Mouse (Mus musculus): ENCODE results near the gene Plpp3. TPM values are rescaled to one million over a fixed set of nuclear protein-coding genes. Genes with fewer than 3 reads are reported as not detected.

Plpp3 gene
- polyA plus RNA-seq, 1 experiment from 2014 or later: 91.7 TPM

GRCm38 (mm10) chr4:105276062-105276795, 119.1 kb downstream of the Plpp3 start:
- 36% methylated on average over 14 of the region's 14 CpGs for WGBS
- Histone ChIP-seq H3K9ac (no peak overlapping the region), H3K4me3 (no peak overlapping the region), H3K36me3 (no peaks in the 10 kb centered on the region), H3K9me3 (replicated peaks) (no peaks in the 10 kb centered on the region), H3K27me3 (no peaks in the 10 kb centered on the region), H3K4me2 (replicated peaks) (no peak overlapping the region), H3K4me1 (peaks cover 14% of the 10 kb centered on the region), H3K27ac (no peak overlapping the region)
- no peak for ATAC-seq (ENCODE audit: low FRiP score)

- no peak for ATAC-seq (ENCODE audit: low FRiP score)
- H3K9ac ChIP-seq: no peak overlapping the region
- WGBS: 66% methylated on average over 9 of the region's 9 CpGs
These were observed 121.0 kb downstream of the Plpp3 start for GRCm38 (mm10) chr4:105278161-105278560.

GRCm38 (mm10) chr4:105278571-105279410, 121.6 kb downstream of the Plpp3 start:
- H3K4me2 ChIP-seq (replicated peaks): no peak overlapping the region
- no peaks in the 10 kb centered on the region for H3K36me3 ChIP-seq
- H3K27ac ChIP-seq: no peak overlapping the region
- peaks cover 30% of the 10 kb centered on the region for H3K4me1 ChIP-seq
- no peak overlapping the region for H3K9ac ChIP-seq
- no peak for ATAC-seq (ENCODE audit: low FRiP score)
- no peaks in the 10 kb centered on the region for H3K9me3 ChIP-seq (replicated peaks)
- no peak overlapping the region for H3K4me3 ChIP-seq
- WGBS: 89% methylated on average over 15 of the region's 15 CpGs
- no peaks in the 10 kb centered on the region for H3K27me3 ChIP-seq

More at GRCm38 (mm10) chr4:105278161-105278560, 121.0 kb downstream of the Plpp3 start:
- no peaks in the 10 kb centered on the region for H3K36me3 ChIP-seq
- H3K4me2 ChIP-seq (replicated peaks): no peak overlapping the region
- H3K27me3 ChIP-seq: no peaks in the 10 kb centered on the region
- no peaks in the 10 kb centered on the region for H3K9me3 ChIP-seq (replicated peaks)
- no peak overlapping the region for H3K4me3 ChIP-seq
- H3K27ac ChIP-seq: no peak overlapping the region
- peaks cover 29% of the 10 kb centered on the region for H3K4me1 ChIP-seq

DNA sequence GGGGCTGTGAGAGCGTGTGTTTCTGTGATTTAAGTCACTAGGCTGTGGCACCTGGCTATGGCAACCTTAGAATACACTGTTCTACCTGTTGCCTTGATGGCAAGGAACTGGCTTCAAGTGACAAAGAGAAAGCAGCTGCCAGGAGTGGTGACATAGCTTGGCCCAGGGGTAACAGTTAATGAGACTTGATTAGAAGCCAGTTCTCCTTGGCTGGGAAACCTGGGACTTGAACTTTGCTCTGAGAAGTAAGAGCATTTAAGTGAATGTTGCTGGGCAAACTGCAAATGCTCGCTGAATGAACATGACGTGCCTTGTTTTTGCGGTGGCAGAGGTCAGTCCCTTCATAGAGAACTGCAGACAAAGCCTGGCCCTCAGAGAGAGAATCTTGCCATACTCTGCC, 122.7 kb downstream of the Plpp3 start:
- no peak overlapping the region for H3K4me2 ChIP-seq (replicated peaks)
- no peak overlapping the region for H3K4me3 ChIP-seq
- H3K4me1 ChIP-seq: peaks cover 30% of the 10 kb centered on the region
- H3K36me3 ChIP-seq: no peaks in the 10 kb centered on the region
- H3K9ac ChIP-seq: no peak overlapping the region
- H3K9me3 ChIP-seq (replicated peaks): no peaks in the 10 kb centered on the region
- WGBS: 65% methylated on average over 4 of the region's 4 CpGs
- H3K27ac ChIP-seq: no peak overlapping the region
- H3K27me3 ChIP-seq: no peaks in the 10 kb centered on the region
- no peak for ATAC-seq (ENCODE audit: low FRiP score)

DNA sequence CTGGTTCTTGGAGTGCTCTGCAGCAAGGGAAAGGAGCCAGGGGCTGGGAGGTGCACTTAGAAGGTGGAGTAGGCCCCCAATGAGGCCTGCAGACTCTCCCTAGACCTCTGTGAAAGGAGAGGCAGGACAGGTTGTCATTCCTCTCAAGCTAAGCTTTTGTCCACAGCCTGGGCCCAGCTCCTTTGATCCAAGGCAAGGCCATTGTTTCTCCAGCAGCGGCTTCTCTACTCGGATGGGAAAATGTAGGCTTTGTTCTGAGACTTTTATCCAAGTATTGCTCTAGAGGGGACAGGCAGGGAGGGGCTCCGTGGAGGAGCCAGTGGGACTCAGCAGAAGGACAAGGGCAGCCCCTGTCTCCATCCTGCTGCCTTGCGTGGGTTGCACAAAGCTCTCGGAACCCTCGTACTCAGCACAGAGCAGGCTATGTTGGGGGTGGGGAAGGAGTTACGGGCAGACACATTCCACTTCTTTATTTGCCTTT, 124.6 kb downstream of the Plpp3 start:
- Histone ChIP-seq H3K4me1 (peaks cover 20% of the 10 kb centered on the region), H3K4me3 (no peak overlapping the region)
- WGBS: 12% methylated on average over 7 of the region's 7 CpGs

More for the DNA sequence above, 124.6 kb downstream of the Plpp3 start:
- H3K4me2 ChIP-seq (replicated peaks): no peak overlapping the region
- H3K36me3 ChIP-seq: no peaks in the 10 kb centered on the region
- no peaks in the 10 kb centered on the region for H3K27me3 ChIP-seq
- H3K27ac ChIP-seq: peak overlapping the region; percentile 35
- no peak overlapping the region for H3K9ac ChIP-seq
- ATAC-seq (ENCODE audit: low FRiP score): peak; percentile 70
- H3K9me3 ChIP-seq (replicated peaks): no peaks in the 10 kb centered on the region

Other genes starting within 250 kb of the Plpp3 start
- gene Fyb2, start 243.9 kb upstream of the Plpp3 start, polyA plus RNA-seq (2016; fragmentation: Nextera tagmentation; extraction: Ambion mirVana): 0.15 and 0.21 TPM in 2 replicates
- 7.0 and 9.2 TPM in 2 replicates for gene Prkaa2, start 47.5 kb upstream of the Plpp3 start, polyA plus RNA-seq (2016; fragmentation: Nextera tagmentation; extraction: Ambion mirVana)

Measured in hindbrain, embryonic 12.5 days (tissue).